Mouse (Mus musculus): ENCODE data around the gene Letm1.

DNA sequence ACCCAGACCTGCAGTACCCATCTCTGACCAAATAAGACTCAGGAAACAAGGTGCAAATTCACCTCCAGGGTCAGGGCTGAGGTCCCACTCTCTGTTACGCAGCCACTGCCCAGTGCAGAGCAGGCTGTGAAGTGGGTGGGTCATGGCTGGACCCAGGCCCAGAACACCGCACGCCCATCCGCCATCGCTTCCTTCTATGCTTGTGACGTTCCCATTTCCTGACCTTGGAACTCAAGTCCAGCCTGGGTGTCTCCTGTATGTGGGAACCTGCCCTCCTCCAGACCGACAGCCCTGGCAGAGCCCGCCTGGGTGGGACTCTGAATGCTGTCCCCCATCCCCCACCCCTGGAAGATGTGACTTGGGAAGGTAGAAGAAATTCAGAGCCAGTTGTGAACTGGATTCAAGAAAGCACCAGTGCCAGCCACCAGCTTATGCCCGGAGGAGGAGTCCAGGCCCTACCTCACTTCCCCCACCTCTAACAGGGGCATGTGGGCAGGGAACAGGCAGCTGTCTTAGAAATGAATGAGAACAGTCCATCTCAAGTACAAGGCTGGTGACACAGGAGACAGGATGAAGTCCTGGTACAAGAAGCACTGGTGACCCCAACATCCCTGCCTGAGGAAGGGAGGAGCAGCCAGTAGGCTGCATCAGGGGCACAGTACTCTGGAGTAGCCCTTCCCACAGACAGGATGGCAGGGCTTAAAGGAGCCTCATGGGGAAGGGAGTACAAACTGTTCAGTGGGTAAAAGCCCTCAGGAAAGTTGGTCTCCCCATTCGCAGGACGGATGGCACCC is 92.6 kb downstream of the Letm1 start:
- peak; percentile 71 for TF ChIP-seq POLR2A (IDR thresholded peaks at IDR 0.05; ENCODE audit: insufficient read depth, low read depth, low read length)
- TF ChIP-seq CTCF (IDR thresholded peaks at IDR 0.05) = no peak
